In the genomic region with DNA sequence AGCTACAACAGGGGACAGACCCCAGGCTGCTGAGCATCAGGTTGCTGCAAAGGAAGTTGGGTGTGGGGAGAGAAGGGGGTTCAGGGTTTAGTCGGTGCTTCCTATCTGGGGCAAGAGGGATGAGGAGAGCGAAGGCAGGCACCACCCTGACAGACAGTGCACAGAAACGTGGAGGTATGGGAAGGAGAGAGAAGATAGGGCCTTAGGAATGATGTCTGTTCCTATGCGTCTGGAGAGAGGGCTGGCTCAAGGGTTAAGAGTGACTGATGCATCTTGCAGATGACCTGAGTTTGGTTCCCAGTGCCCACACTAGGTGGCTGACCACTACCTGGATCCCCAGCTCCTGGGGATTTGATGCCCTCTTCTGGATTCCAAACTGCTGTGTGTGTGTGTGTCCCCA, we compare ENCODE assay signal across 12 mouse cellular contexts. TPM values are rescaled to one million over a fixed set of nuclear protein-coding genes. Genes with fewer than 3 reads are reported as not detected.
DNase-seq lines count a peak whose midpoint lies in the region; ATAC-seq and TF ChIP-seq lines count a peak whose summit lies in the region.
"Had no signal": no experiment of that assay in that cellular context is flagged by ENCODE, and none has a peak within 500 bp of the region (broad histone marks: within the 10 kb centered on the region; RNA-seq: fewer than 3 reads in every experiment).

No protein-coding gene starts in this region.

- no peak for TF ChIP-seq POLR2A in heart, adult 2 months (IDR thresholded peaks at IDR 0.05; ENCODE audit: insufficient read depth, low read depth, low read length)

- no peak overlapping the region for H3K4me2 ChIP-seq in midbrain, embryonic 11.5 days
- H3K4me2 ChIP-seq in intestine, postnatal 0 days (replicated peaks; ENCODE audit: low read depth) = peak overlapping the region; percentile 68
- peak overlapping the region; percentile 68 for H3K4me2 ChIP-seq in stomach, postnatal 0 days (replicated peaks; ENCODE audit: low read depth)

- 88% methylated on average over 4 of the region's 4 CpGs for WGBS in heart, adult 2 months
- 63% methylated on average over 4 of the region's 4 CpGs for WGBS in heart, embryonic 10.5 days
- 78% methylated on average over 4 of the region's 4 CpGs for WGBS in midbrain, embryonic 10.5 days
- 75% methylated on average over 4 of the region's 4 CpGs for whole genome bisulfite sequencing in midbrain, embryonic 11.5 days
- 66% methylated on average over 4 of the region's 4 CpGs for WGBS in intestine, postnatal 0 days
- WGBS in stomach, postnatal 0 days = 65% methylated on average over 4 of the region's 4 CpGs

- no peak for TF ChIP-seq EP300 in heart, adult 2 months (IDR thresholded peaks at IDR 0.05; ENCODE audit: insufficient read depth, low read depth, low read length)
- no peak for TF ChIP-seq EP300 in stomach, postnatal 0 days (optimal IDR thresholded peaks at IDR 0.05)

- no peak for ATAC-seq in midbrain, embryonic 11.5 days (ENCODE audit: low FRiP score)
- no peak for ATAC-seq in intestine, postnatal 0 days
- no peak for ATAC-seq in stomach, postnatal 0 days (ENCODE audit: low FRiP score, low TSS enrichment)
- ATAC-seq in megakaryocyte progenitor cell, adult 5-6 weeks (replicated peaks; ENCODE audit: poor library complexity) = no peak

- no peaks in the 10 kb centered on the region for H3K27me3 ChIP-seq in heart, adult 2 months (ENCODE audit: control insufficient read depth, insufficient read depth, low read length)
- H3K27me3 ChIP-seq in heart, embryonic 10.5 days (ENCODE audit: insufficient read depth, poor library complexity, severe bottlenecking) = peaks cover 91% of the 10 kb centered on the region
- peaks cover 81% of the 10 kb centered on the region for H3K27me3 ChIP-seq in midbrain, embryonic 10.5 days (ENCODE audit: low read depth, poor library complexity, severe bottlenecking)
- H3K27me3 ChIP-seq in midbrain, embryonic 11.5 days (ENCODE audit: control insufficient read depth, insufficient read depth, low read length) = peaks cover 25% of the 10 kb centered on the region
- no peaks in the 10 kb centered on the region for H3K27me3 ChIP-seq in intestine, postnatal 0 days (replicated peaks; ENCODE audit: control insufficient read depth, insufficient read depth, low read length)
- no peaks in the 10 kb centered on the region for H3K27me3 ChIP-seq in stomach, postnatal 0 days (ENCODE audit: control insufficient read depth, insufficient read depth, low read length)

- DNase-seq in heart, adult 2 months = peak; percentile 18 to 51
- DNase-seq in heart, embryonic 10.5 days (ENCODE audit: low spot score) = no peak
- no peak for DNase-seq in midbrain, embryonic 10.5 days (ENCODE audit: low spot score)
- DNase-seq in midbrain, embryonic 11.5 days (ENCODE audit: low spot score, missing footprints) = no peak
- DNase-seq in stomach, postnatal 0 days (ENCODE audit: low spot score) = no peak
- no peak for DNase-seq in adrenal gland, postnatal 25 days

- H3K9ac ChIP-seq in heart, adult 2 months (ENCODE audit: low read depth, low read length) = peak overlapping the region; percentile 35
- no peak overlapping the region for H3K9ac ChIP-seq in midbrain, embryonic 11.5 days (ENCODE audit: low read length)
- H3K9ac ChIP-seq in intestine, postnatal 0 days (ENCODE audit: low read depth, low read length) = no peak overlapping the region; the same call in 1 of the 2 replicates
- H3K9ac ChIP-seq in stomach, postnatal 0 days (ENCODE audit: low read length) = peak overlapping the region; percentile 72
- H3K9ac ChIP-seq: liver, embryonic 14.5 days had no signal

- intact Hi-C loops in heart, adult 2 months (cut with DNase I) = no loop called here

- H3K4me3 ChIP-seq in heart, adult 2 months = peak overlapping the region; percentile 71; the same call in 1 of the 2 replicates
- H3K4me3 ChIP-seq in heart, embryonic 10.5 days = no peak overlapping the region
- H3K4me3 ChIP-seq in midbrain, embryonic 10.5 days = 0 out of 2 replicates have a peak overlapping the region, but pooled peaks have one; percentile 64
- H3K4me3 ChIP-seq in midbrain, embryonic 11.5 days (ENCODE audit: low read depth, low read length) = no peak overlapping the region
- H3K4me3 ChIP-seq in intestine, postnatal 0 days (ENCODE audit: low read depth, low read length) = no peak overlapping the region
- H3K4me3 ChIP-seq in stomach, postnatal 0 days (ENCODE audit: low read depth, low read length) = peak overlapping the region; percentile 41; the same call in 1 of the 2 replicates

- TF ChIP-seq CTCF in heart, adult 2 months (IDR thresholded peaks at IDR 0.05) = no peak
- TF ChIP-seq CTCF in intestine, postnatal 0 days (IDR thresholded peaks at IDR 0.05; ENCODE audit: low read depth) = 0 out of 2 replicates have a peak, but pooled peaks have one; percentile 27
- TF ChIP-seq CTCF in stomach, postnatal 0 days (IDR thresholded peaks at IDR 0.05; ENCODE audit: low read depth) = peak; percentile 35; the same call in 1 of the 2 replicates

- peak overlapping the region; percentile 97 for H3K27ac ChIP-seq in heart, adult 2 months
- H3K27ac ChIP-seq in heart, embryonic 10.5 days = no peak overlapping the region
- no peak overlapping the region for H3K27ac ChIP-seq in midbrain, embryonic 10.5 days (replicated peaks)
- no peak overlapping the region for H3K27ac ChIP-seq in midbrain, embryonic 11.5 days (ENCODE audit: low read depth, low read length)
- H3K27ac ChIP-seq in intestine, postnatal 0 days (ENCODE audit: low read depth, low read length) = 0 out of 2 replicates have a peak overlapping the region, but pooled peaks have one; percentile 3
- H3K27ac ChIP-seq in stomach, postnatal 0 days (replicated peaks) = peak overlapping the region; percentile 97
- H3K27ac ChIP-seq: liver, embryonic 14.5 days had no signal

- peaks cover 31% of the 10 kb centered on the region for H3K4me1 ChIP-seq in heart, adult 2 months (ENCODE audit: control insufficient read depth, insufficient read depth, low read length)
- peaks cover 41% of the 10 kb centered on the region for H3K4me1 ChIP-seq in heart, embryonic 10.5 days
- peaks cover 60% of the 10 kb centered on the region for H3K4me1 ChIP-seq in midbrain, embryonic 10.5 days
- H3K4me1 ChIP-seq in midbrain, embryonic 11.5 days (ENCODE audit: control insufficient read depth, insufficient read depth, low read length) = peaks cover 15% of the 10 kb centered on the region
- peaks cover 22% of the 10 kb centered on the region; the same call in 1 of the 2 replicates for H3K4me1 ChIP-seq in intestine, postnatal 0 days (replicated peaks; ENCODE audit: control insufficient read depth, insufficient read depth, low read length)
- H3K4me1 ChIP-seq in stomach, postnatal 0 days (replicated peaks; ENCODE audit: control insufficient read depth, insufficient read depth) = peaks cover 23% of the 10 kb centered on the region

- no peaks in the 10 kb centered on the region; the same call in 1 of the 2 replicates for H3K36me3 ChIP-seq in heart, adult 2 months (ENCODE audit: control insufficient read depth, insufficient read depth, low read length)
- H3K36me3 ChIP-seq in heart, embryonic 10.5 days = no peaks in the 10 kb centered on the region
- H3K36me3 ChIP-seq in midbrain, embryonic 10.5 days = no peaks in the 10 kb centered on the region
- no peaks in the 10 kb centered on the region for H3K36me3 ChIP-seq in midbrain, embryonic 11.5 days (ENCODE audit: control insufficient read depth, insufficient read depth, low read length)
- no peaks in the 10 kb centered on the region for H3K36me3 ChIP-seq in intestine, postnatal 0 days (ENCODE audit: control insufficient read depth, insufficient read depth)
- H3K36me3 ChIP-seq in stomach, postnatal 0 days (ENCODE audit: control insufficient read depth, insufficient read depth, low read length) = no peaks in the 10 kb centered on the region
- H3K36me3 ChIP-seq: heart, embryonic 12.5 days had no signal

- H3K79me2 ChIP-seq in heart, adult 2 months (replicated peaks; ENCODE audit: control insufficient read depth, insufficient read depth, low read length) = no peaks in the 10 kb centered on the region

- no peaks in the 10 kb centered on the region for H3K9me3 ChIP-seq in heart, embryonic 10.5 days
- peaks cover 8% of the 10 kb centered on the region; the same call in 1 of the 2 replicates for H3K9me3 ChIP-seq in midbrain, embryonic 10.5 days (replicated peaks)
- no peaks in the 10 kb centered on the region for H3K9me3 ChIP-seq in midbrain, embryonic 11.5 days (ENCODE audit: control insufficient read depth, low read length)
- H3K9me3 ChIP-seq in intestine, postnatal 0 days (ENCODE audit: control insufficient read depth) = no peaks in the 10 kb centered on the region
- no peaks in the 10 kb centered on the region for H3K9me3 ChIP-seq in stomach, postnatal 0 days (ENCODE audit: control insufficient read depth, low read length)
- H3K9me3 ChIP-seq: heart, embryonic 12.5 days had no signal

RNA-seq across cellular contexts. Expression of a gene that starts 0.4 kb away (rescaled TPM):
- total RNA-seq in heart, adult 2 months (2021) = 10 to 100 TPM; 63.3 to 70.2 TPM
- 7.8 and 8.5 TPM in 2 replicates for polyA plus RNA-seq in heart, adult 2 months (2012; rRNA removed)
- polyA plus RNA-seq in heart, embryonic 10.5 days (2016; fragmentation: Nextera tagmentation; extraction: Ambion mirVana) = 16.0 and 21.9 TPM in 2 replicates
- 28.9 and 31.9 TPM in 2 replicates for polyA plus RNA-seq in midbrain, embryonic 10.5 days (2016; fragmentation: Nextera tagmentation; extraction: Ambion mirVana)
- polyA plus RNA-seq in midbrain, embryonic 11.5 days (2014; fragmentation: Nextera tagmentation; extraction: Ambion mirVana) = 9.8 and 10.9 TPM in 2 replicates
- polyA plus RNA-seq in intestine, postnatal 0 days (2015; fragmentation: Nextera tagmentation; extraction: Ambion mirVana) = 9.7 and 10.1 TPM in 2 replicates
- 9.2 and 11.8 TPM in 2 replicates for polyA plus RNA-seq in stomach, postnatal 0 days (2015; fragmentation: Nextera tagmentation; extraction: Ambion mirVana)
- 25.8 and 30.0 TPM in 2 replicates for total RNA-seq in megakaryocyte progenitor cell, adult 5-6 weeks (2015)
- total RNA-seq in megakaryocyte progenitor cell, adult 5-6 weeks (2017) = 40.2 and 58.9 TPM in 2 replicates
- 55.9 and 60.1 TPM in 2 replicates for total RNA-seq in adrenal gland, postnatal 25 days (2021)

RNA-seq across cellular contexts. Expression of a gene that starts 13.7 kb away (rescaled TPM):
- not detected for total RNA-seq in heart, adult 2 months (2021)
- polyA plus RNA-seq in heart, adult 2 months (2012; rRNA removed) = 0.33 and 0.47 TPM in 2 replicates
- 0.10 TPM in 1 of 2 replicates, not detected in the other for polyA plus RNA-seq in heart, embryonic 10.5 days (2016; fragmentation: Nextera tagmentation; extraction: Ambion mirVana)
- not detected in 2 replicates for polyA plus RNA-seq in midbrain, embryonic 10.5 days (2016; fragmentation: Nextera tagmentation; extraction: Ambion mirVana)
- not detected in 2 replicates for polyA plus RNA-seq in midbrain, embryonic 11.5 days (2014; fragmentation: Nextera tagmentation; extraction: Ambion mirVana)
- not detected in 2 replicates for polyA plus RNA-seq in intestine, postnatal 0 days (2015; fragmentation: Nextera tagmentation; extraction: Ambion mirVana)
- not detected in 2 replicates for polyA plus RNA-seq in stomach, postnatal 0 days (2015; fragmentation: Nextera tagmentation; extraction: Ambion mirVana)
- not detected in 2 replicates for total RNA-seq in megakaryocyte progenitor cell, adult 5-6 weeks (2015)
- not detected in 2 replicates for total RNA-seq in megakaryocyte progenitor cell, adult 5-6 weeks (2017)
- total RNA-seq in adrenal gland, postnatal 25 days (2021) = not detected in 2 replicates
- total RNA-seq: adrenal gland, postnatal 10 days had no signal
- polyA plus RNA-seq: embryonic facial prominence, embryonic 11.5 days; heart, embryonic 12.5 days had no signal

RNA-seq across cellular contexts. Expression of a gene that starts 32.3 kb away (rescaled TPM):
- total RNA-seq in heart, adult 2 months (2021) = not detected
- polyA plus RNA-seq in heart, adult 2 months (2012; rRNA removed) = not detected in 2 replicates
- not detected in 2 replicates for polyA plus RNA-seq in heart, embryonic 10.5 days (2016; fragmentation: Nextera tagmentation; extraction: Ambion mirVana)
- not detected in 2 replicates for polyA plus RNA-seq in midbrain, embryonic 10.5 days (2016; fragmentation: Nextera tagmentation; extraction: Ambion mirVana)
- polyA plus RNA-seq in midbrain, embryonic 11.5 days (2014; fragmentation: Nextera tagmentation; extraction: Ambion mirVana) = not detected in 2 replicates
- polyA plus RNA-seq in intestine, postnatal 0 days (2015; fragmentation: Nextera tagmentation; extraction: Ambion mirVana) = not detected in 2 replicates
- polyA plus RNA-seq in stomach, postnatal 0 days (2015; fragmentation: Nextera tagmentation; extraction: Ambion mirVana) = not detected in 2 replicates
- total RNA-seq in megakaryocyte progenitor cell, adult 5-6 weeks (2015) = not detected in 2 replicates
- not detected in 2 replicates for total RNA-seq in megakaryocyte progenitor cell, adult 5-6 weeks (2017)
- not detected in 2 replicates for total RNA-seq in adrenal gland, postnatal 25 days (2021)
- total RNA-seq: adrenal gland, postnatal 10 days had no signal
- polyA plus RNA-seq: embryonic facial prominence, embryonic 11.5 days; heart, embryonic 12.5 days; liver, embryonic 14.5 days had no signal

RNA-seq across cellular contexts. Expression of a gene that starts 43.7 kb away (rescaled TPM):
- not detected for total RNA-seq in heart, adult 2 months (2021)
- 0.90 and 2.0 TPM in 2 replicates for polyA plus RNA-seq in heart, adult 2 months (2012; rRNA removed)
- polyA plus RNA-seq in heart, embryonic 10.5 days (2016; fragmentation: Nextera tagmentation; extraction: Ambion mirVana) = 0.46 TPM in 1 of 2 replicates, not detected in the other
- polyA plus RNA-seq in midbrain, embryonic 10.5 days (2016; fragmentation: Nextera tagmentation; extraction: Ambion mirVana) = not detected in 2 replicates
- polyA plus RNA-seq in midbrain, embryonic 11.5 days (2014; fragmentation: Nextera tagmentation; extraction: Ambion mirVana) = not detected in 2 replicates
- 104 and 125 TPM in 2 replicates for polyA plus RNA-seq in intestine, postnatal 0 days (2015; fragmentation: Nextera tagmentation; extraction: Ambion mirVana)
- polyA plus RNA-seq in stomach, postnatal 0 days (2015; fragmentation: Nextera tagmentation; extraction: Ambion mirVana) = 1,789 and 1,944 TPM in 2 replicates
- total RNA-seq in megakaryocyte progenitor cell, adult 5-6 weeks (2015) = not detected in 2 replicates
- not detected in 2 replicates for total RNA-seq in megakaryocyte progenitor cell, adult 5-6 weeks (2017)
- total RNA-seq in adrenal gland, postnatal 25 days (2021) = not detected in 2 replicates
- total RNA-seq: adrenal gland, postnatal 10 days had no signal
- polyA plus RNA-seq: embryonic facial prominence, embryonic 11.5 days had no signal

RNA-seq across cellular contexts. Expression of a gene that starts 58.6 kb away (rescaled TPM):
- not detected for total RNA-seq in heart, adult 2 months (2021)
- polyA plus RNA-seq in heart, adult 2 months (2012; rRNA removed) = 0.18 and 0.20 TPM in 2 replicates
- 0.25 and 0.41 TPM in 2 replicates for polyA plus RNA-seq in heart, embryonic 10.5 days (2016; fragmentation: Nextera tagmentation; extraction: Ambion mirVana)
- polyA plus RNA-seq in midbrain, embryonic 10.5 days (2016; fragmentation: Nextera tagmentation; extraction: Ambion mirVana) = 1.2 and 1.5 TPM in 2 replicates
- 1.4 and 2.0 TPM in 2 replicates for polyA plus RNA-seq in midbrain, embryonic 11.5 days (2014; fragmentation: Nextera tagmentation; extraction: Ambion mirVana)
- 0.90 and 1.3 TPM in 2 replicates for polyA plus RNA-seq in intestine, postnatal 0 days (2015; fragmentation: Nextera tagmentation; extraction: Ambion mirVana)
- 0.98 and 1.2 TPM in 2 replicates for polyA plus RNA-seq in stomach, postnatal 0 days (2015; fragmentation: Nextera tagmentation; extraction: Ambion mirVana)
- not detected in 2 replicates for total RNA-seq in megakaryocyte progenitor cell, adult 5-6 weeks (2015)
- total RNA-seq in megakaryocyte progenitor cell, adult 5-6 weeks (2017) = not detected in 2 replicates
- total RNA-seq in adrenal gland, postnatal 25 days (2021) = 1.9 and 2.2 TPM in 2 replicates
- polyA plus RNA-seq: liver, embryonic 14.5 days had no signal

Comparison
In these comparisons a context has a peak if more than half of its experiments do, and no peak if none do; other contexts are left out.
1. DNase-seq: peak in heart, adult 2 months (2 of 2); none in heart, embryonic 10.5 days (single experiment), midbrain, embryonic 10.5 days (single experiment), midbrain, embryonic 11.5 days (single experiment), stomach, postnatal 0 days (single experiment) and adrenal gland, postnatal 25 days (single experiment).
2. H3K27ac ChIP-seq: peak in heart, adult 2 months (single experiment), intestine, postnatal 0 days (single experiment) and stomach, postnatal 0 days (single experiment); none in heart, embryonic 10.5 days (single experiment), midbrain, embryonic 10.5 days (single experiment) and midbrain, embryonic 11.5 days (single experiment).
3. H3K4me3 ChIP-seq: peak in heart, adult 2 months (single experiment), midbrain, embryonic 10.5 days (single experiment) and stomach, postnatal 0 days (single experiment); none in heart, embryonic 10.5 days (single experiment), midbrain, embryonic 11.5 days (single experiment) and intestine, postnatal 0 days (single experiment).
4. H3K9ac ChIP-seq: peak in heart, adult 2 months (single experiment) and stomach, postnatal 0 days (single experiment); none in midbrain, embryonic 11.5 days (single experiment) and intestine, postnatal 0 days (single experiment).